Mouse (Mus musculus): ENCODE data around the gene Gm28053.

- no peak for TF ChIP-seq POLR2A (IDR thresholded peaks at IDR 0.05; ENCODE audit: low read depth, low read length)
- no peak for TF ChIP-seq CTCF (IDR thresholded peaks at IDR 0.05; ENCODE audit: extremely low read depth, insufficient read length, insufficient replicate concordance, low read depth, low read length)
Observed at GRCm38 (mm10) chr6:48741711-48742206, 23.4 kb downstream of the Gm28053 start.
